Mouse (Mus musculus) mature B cell (primary cell): Measurements from ENCODE around the gene Grik1.

Experiments used
- in situ Hi-C: fragments of 300-500 bp; cut with MboI; formaldehyde crosslinking; loops from 2 replicates; pipeline ENCODE4 v1.14.3; 2019

Grik1 gene

GRCm38 (mm10) chr16:88142136-88142535, 147.9 kb downstream of the Grik1 start:
- in situ Hi-C loops: no loop called here

- in situ Hi-C loops: no loop called here
Measured at GRCm38 (mm10) chr16:88141594-88141993, 148.5 kb downstream of the Grik1 start.

GRCm38 (mm10) chr16:88138913-88139312, 151.2 kb downstream of the Grik1 start:
- in situ Hi-C loops: no loop called here

- in situ Hi-C loops: no loop called here
Measured at GRCm38 (mm10) chr16:88132919-88133318, 157.1 kb downstream of the Grik1 start.

GRCm38 (mm10) chr16:88131103-88131502, 159.0 kb downstream of the Grik1 start:
- in situ Hi-C loops: no loop called here

- in situ Hi-C loops: no loop called here
Measured at GRCm38 (mm10) chr16:88125098-88125497, 165.0 kb downstream of the Grik1 start.

- in situ Hi-C loops: no loop called here
Measured at GRCm38 (mm10) chr16:88112551-88113138, 177.4 kb downstream of the Grik1 start.

GRCm38 (mm10) chr16:88111459-88111858, 178.6 kb downstream of the Grik1 start:
- in situ Hi-C loops: no loop called here

- in situ Hi-C loops: no loop called here
Measured at GRCm38 (mm10) chr16:88094206-88094789, 195.8 kb downstream of the Grik1 start.

GRCm38 (mm10) chr16:88087280-88087679, 202.8 kb downstream of the Grik1 start:
- in situ Hi-C loops: no loop called here

- in situ Hi-C loops: no loop called here
Measured at GRCm38 (mm10) chr16:88074716-88075115, 215.3 kb downstream of the Grik1 start.

GRCm38 (mm10) chr16:88060936-88061335, 229.1 kb downstream of the Grik1 start:
- in situ Hi-C loops: no loop called here

GRCm38 (mm10) chr16:88048121-88048520, 241.9 kb downstream of the Grik1 start:
- in situ Hi-C loops: no loop called here

- in situ Hi-C loops: no loop called here
Measured at GRCm38 (mm10) chr16:88044321-88044720, 245.7 kb downstream of the Grik1 start.

- in situ Hi-C loops: no loop called here
Measured at GRCm38 (mm10) chr16:88042458-88042857, 247.6 kb downstream of the Grik1 start.

- in situ Hi-C loops: no loop called here
Measured at GRCm38 (mm10) chr16:88038503-88039091, 251.5 kb downstream of the Grik1 start.

GRCm38 (mm10) chr16:87988805-87989204, 301.3 kb downstream of the Grik1 start:
- in situ Hi-C loops: no loop called here

- in situ Hi-C loops: no loop called here
Measured at GRCm38 (mm10) chr16:87984201-87984870, 305.7 kb downstream of the Grik1 start.

GRCm38 (mm10) chr16:87974076-87974443, 316.0 kb downstream of the Grik1 start:
- in situ Hi-C loops: no loop called here

GRCm38 (mm10) chr16:87973394-87974075, 316.5 kb downstream of the Grik1 start:
- in situ Hi-C loops: no loop called here

GRCm38 (mm10) chr16:87971911-87972310, 318.2 kb downstream of the Grik1 start:
- in situ Hi-C loops: no loop called here

- in situ Hi-C loops: no loop called here
Measured at GRCm38 (mm10) chr16:87969936-87970335, 320.1 kb downstream of the Grik1 start.
